Mouse (Mus musculus): ENCODE measurements at regions not wholly inside any gene's neighbourhood (a gene's known extent, or its start where the extent isn't known, plus 50 kb on each side); places are given as distances from the start of the nearest gene placed in this dataset.

GRCm38 (mm10) chr8:6002612-6003011 lies 897.5 kb upstream of the Slc10a2 start:
- ATAC-seq (ENCODE audit: low TSS enrichment), result no peak

GRCm38 (mm10) chr8:5994846-5995245 lies 889.7 kb upstream of the Slc10a2 start:
- 0 out of 2 replicates have a peak, but pooled peaks have one; percentile 47 for ATAC-seq (ENCODE audit: low TSS enrichment)

- ATAC-seq (ENCODE audit: low TSS enrichment), result no peak
These were observed 860.4 kb upstream of the Slc10a2 start for GRCm38 (mm10) chr8:5965403-5966015.

- ATAC-seq (ENCODE audit: low TSS enrichment), result no peak
These were observed 859.1 kb upstream of the Slc10a2 start for GRCm38 (mm10) chr8:5964299-5964698.

- no peak for ATAC-seq (ENCODE audit: low TSS enrichment)
These were observed 832.9 kb upstream of the Slc10a2 start for GRCm38 (mm10) chr8:5938057-5938456.

- no peak; the same call in 1 of the 2 replicates for ATAC-seq (ENCODE audit: low TSS enrichment)
These were observed 813.0 kb upstream of the Slc10a2 start for GRCm38 (mm10) chr8:5918136-5918535.

Data from frontal cortex, adult (tissue).